Mouse (Mus musculus) heart, adult 10 weeks (tissue): Measurements from ENCODE around the gene Zfp970. TPM values are rescaled to one million over a fixed set of nuclear protein-coding genes. Genes with fewer than 3 reads are reported as not detected.

Experiments
- polyA plus RNA-seq: library from polyadenylated mRNA; stranded (reverse); fragments of 350-450 nt; fragmentation: Illumina TruSeq; extraction: RNeasy Lipid Tissue Mini Kit (QIAGEN cat#74804); gene quantifications from one replicate; pipeline ENCODE4 v1.2.3, GENCODE M21; 2014; ENCODE audit warnings: low read depth, low replicate concordance

Gene Zfp970
- polyA plus RNA-seq: 100 TPM

GRCm38 (mm10) chr2:177464676-177465075 lies at the start of gene Zfp970:
TSS of gene Zfp970 (plus strand) at chr2:177464733.

GRCm38 (mm10) chr2:177498067-177498466 lies 33.5 kb downstream of the Zfp970 start, which contains the start of gene Gm14403:
TSS of gene Gm14403 (plus strand) at chr2:177498215.

Other genes starting within 250 kb of the Zfp970 start
- gene Gm14409, start 197.7 kb upstream of the Zfp970 start, polyA plus RNA-seq: not detected
- 0.68 TPM for gene Gm14412, start 140.4 kb upstream of the Zfp970 start, polyA plus RNA-seq
- 7.0 TPM for gene Gm14418, start 66.4 kb upstream of the Zfp970 start, polyA plus RNA-seq
- gene Gm14403, start 33.5 kb downstream of the Zfp970 start, polyA plus RNA-seq: 36.5 TPM
- not detected for gene Gm14406, start 113.5 kb downstream of the Zfp970 start, polyA plus RNA-seq